Mouse (Mus musculus): ENCODE measurements around the gene Elp6.

DNA sequence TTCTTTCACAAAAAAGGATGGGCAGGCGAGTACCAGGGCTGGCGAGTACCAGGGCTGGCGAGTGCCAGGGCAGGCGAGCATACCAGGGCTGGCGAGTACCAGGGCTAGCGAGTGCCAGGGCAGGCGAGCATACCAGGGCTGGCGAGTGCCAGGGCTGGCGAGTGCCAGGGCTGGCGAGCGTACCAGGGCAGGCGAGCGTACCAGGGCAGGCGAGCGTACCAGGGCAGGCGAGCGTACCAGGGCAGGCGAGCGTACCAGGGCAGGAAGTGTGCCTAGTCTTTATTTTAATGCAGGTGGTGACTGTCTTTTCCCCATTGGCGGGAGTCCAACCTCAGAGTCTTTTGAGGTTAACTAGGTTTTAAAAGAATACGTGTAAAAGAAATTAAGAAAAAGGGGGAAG lies 24.7 kb downstream of the Elp6 start:
- TF ChIP-seq CTCF (IDR thresholded peaks at IDR 0.05; ENCODE audit: control insufficient read depth, insufficient read depth, low read length) (no peak), POLR2A (IDR thresholded peaks at IDR 0.05; ENCODE audit: borderline replicate concordance, control insufficient read depth, low read depth, low read length) (no peak)

Data from bone marrow, adult 2 months (tissue).